8 mouse cellular contexts compared by ENCODE assay signal in genomic region chr1:193034951-193035370, GRCm38 (mm10). TPM values are rescaled to one million over a fixed set of nuclear protein-coding genes. Genes with fewer than 3 reads are reported as not detected.
DNase-seq lines count a peak whose midpoint lies in the region; ATAC-seq and TF ChIP-seq lines count a peak whose summit lies in the region.

No protein-coding gene starts in this region.

- no peak for ATAC-seq in forebrain, embryonic 15.5 days (replicated peaks)
- ATAC-seq in liver, postnatal 0 days = peak; percentile 33; the same call in 1 of the 2 replicates

- peak overlapping the region; percentile 89 for H3K4me2 ChIP-seq in forebrain, embryonic 15.5 days (replicated peaks)
- H3K4me2 ChIP-seq in liver, postnatal 0 days (ENCODE audit: low read depth, low read length) = peak overlapping the region; percentile 80

- H3K27me3 ChIP-seq in forebrain, embryonic 15.5 days = 0 out of 2 replicates have a peak, but pooled peaks cover 2% of the 10 kb centered on the region
- H3K27me3 ChIP-seq in liver, postnatal 0 days (ENCODE audit: insufficient read depth, low read length) = peaks cover 13% of the 10 kb centered on the region; the same call in 1 of the 2 replicates

- no peak for TF ChIP-seq CTCF in liver, postnatal 0 days (IDR thresholded peaks at IDR 0.05; ENCODE audit: low read depth)

- WGBS in forebrain, embryonic 15.5 days = under 1% methylated on average over 19 of the region's 19 CpGs
- 4% methylated on average over 19 of the region's 19 CpGs for WGBS in liver, postnatal 0 days (ENCODE audit: insufficient replicate concordance)

- no peaks in the 10 kb centered on the region for H3K36me3 ChIP-seq in forebrain, embryonic 15.5 days
- H3K36me3 ChIP-seq in liver, postnatal 0 days (replicated peaks; ENCODE audit: insufficient read depth, low read length) = no peaks in the 10 kb centered on the region

- no peaks in the 10 kb centered on the region for H3K9me3 ChIP-seq in forebrain, embryonic 15.5 days
- H3K9me3 ChIP-seq in liver, postnatal 0 days (ENCODE audit: low read length) = no peaks in the 10 kb centered on the region

- H3K4me3 ChIP-seq in forebrain, embryonic 15.5 days = peak overlapping the region; percentile 87
- peak overlapping the region; percentile 68 for H3K4me3 ChIP-seq in liver, postnatal 0 days (ENCODE audit: low read depth, low read length)

- peak; percentile 49 for DNase-seq in embryo, embryonic 10.5 days (ENCODE audit: low spot score)
- DNase-seq in embryo, embryonic 11 days = no peak
- peak; percentile 23 for DNase-seq in right cerebral cortex, postnatal 4 days
- no peak for DNase-seq in right cerebral cortex, postnatal 14 days
- DNase-seq in liver, postnatal 0 days = peak; percentile 26
- DNase-seq in ovary, postnatal 14 days (ENCODE audit: low spot score) = no peak
- no peak for DNase-seq in yolk sac, embryonic 10.5 days (ENCODE audit: low spot score)

- no peak for TF ChIP-seq EP300 in liver, postnatal 0 days (IDR thresholded peaks at IDR 0.05; ENCODE audit: low read depth)

- H3K4me1 ChIP-seq in forebrain, embryonic 15.5 days = peaks cover 15% of the 10 kb centered on the region
- H3K4me1 ChIP-seq in liver, postnatal 0 days (ENCODE audit: insufficient read depth) = peaks cover 11% of the 10 kb centered on the region

- peak overlapping the region; percentile 81 for H3K9ac ChIP-seq in forebrain, embryonic 15.5 days (replicated peaks)
- peak overlapping the region; percentile 75 for H3K9ac ChIP-seq in liver, postnatal 0 days (replicated peaks)

- H3K27ac ChIP-seq in forebrain, embryonic 15.5 days (replicated peaks) = no peak overlapping the region; the same call in 1 of the 2 replicates
- H3K27ac ChIP-seq in liver, postnatal 0 days (ENCODE audit: low read depth) = peak overlapping the region; percentile 78

RNA-seq across cellular contexts. Expression of gene Syt14, which starts 0.6 kb away (rescaled TPM):
- 8.5 and 8.7 TPM in 2 replicates for polyA plus RNA-seq in forebrain, embryonic 15.5 days (2015; fragmentation: Nextera tagmentation; extraction: Ambion mirVana)
- 1.6 and 1.8 TPM in 2 replicates for polyA plus RNA-seq in liver, postnatal 0 days (2015; fragmentation: Nextera tagmentation; extraction: Ambion mirVana)

Comparison
In these comparisons a context has a peak if more than half of its experiments do, and no peak if none do; other contexts are left out.
1. DNase-seq: peak in embryo, embryonic 10.5 days (single experiment), right cerebral cortex, postnatal 4 days (single experiment) and liver, postnatal 0 days (single experiment); none in embryo, embryonic 11 days (single experiment), right cerebral cortex, postnatal 14 days (single experiment), ovary, postnatal 14 days (single experiment) and yolk sac, embryonic 10.5 days (single experiment).